Mouse (Mus musculus): ENCODE data around the gene Palb2.

The Palb2 gene

GRCm38 (mm10) chr7:122099222-122099621 is 33.6 kb downstream of the Palb2 start:
- peak; percentile 48 for DNase-seq (ENCODE audit: low read depth)

GRCm38 (mm10) chr7:122098009-122098408 is 34.8 kb downstream of the Palb2 start:
- no peak for DNase-seq (ENCODE audit: low read depth)

GRCm38 (mm10) chr7:122094564-122095330 is 38.0 kb downstream of the Palb2 start:
- no peak for DNase-seq (ENCODE audit: low read depth)

- DNase-seq (ENCODE audit: low read depth) = no peak
Measured at GRCm38 (mm10) chr7:122087195-122087982, 45.4 kb downstream of the Palb2 start.

- no peak for DNase-seq (ENCODE audit: low read depth)
Measured at GRCm38 (mm10) chr7:122081071-122081470, 51.7 kb downstream of the Palb2 start.

DNA sequence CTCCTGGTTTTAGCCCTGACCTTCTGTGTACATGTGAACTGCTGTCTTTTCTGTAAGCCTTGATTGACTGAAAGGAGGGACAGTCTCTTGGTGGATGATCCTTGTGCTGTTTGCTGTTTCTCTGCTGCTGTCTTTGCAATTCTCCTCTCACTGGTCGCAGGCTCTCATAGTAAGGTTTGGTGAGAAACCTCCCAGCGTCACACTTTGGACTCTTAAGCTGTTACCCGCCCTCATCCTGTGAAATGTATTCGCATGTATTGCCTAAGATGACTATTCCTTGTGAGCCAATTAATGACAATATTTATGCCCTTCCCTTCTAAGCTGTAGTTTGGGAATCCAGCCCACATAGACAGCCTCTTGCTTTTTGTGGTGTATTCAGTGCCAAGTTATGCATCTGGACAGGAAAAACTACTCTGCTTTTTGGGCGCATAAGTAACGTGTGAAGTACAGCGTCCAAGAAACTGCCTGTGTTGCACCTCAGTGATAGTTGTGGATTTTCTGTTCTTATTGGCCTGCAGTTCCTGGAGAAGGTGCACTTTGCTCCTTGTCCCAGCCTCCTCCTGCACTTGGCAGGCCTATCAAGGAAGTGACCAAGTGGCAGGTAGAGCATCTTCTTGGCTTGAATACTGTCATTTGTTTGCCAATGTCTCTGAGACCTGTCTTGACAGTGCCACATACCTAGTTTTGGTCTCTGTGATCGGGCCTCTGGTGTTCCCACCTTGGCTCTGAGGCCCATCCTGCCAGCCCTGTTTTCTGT is 52.8 kb downstream of the Palb2 start:
- DNase-seq (ENCODE audit: low read depth) = no peak

- DNase-seq (ENCODE audit: low read depth) = peak; percentile 34
Measured at GRCm38 (mm10) chr7:122074374-122074773, 58.4 kb downstream of the Palb2 start.

GRCm38 (mm10) chr7:122067517-122068381 is 65.0 kb downstream of the Palb2 start:
- peak; percentile 21 for DNase-seq (ENCODE audit: low read depth)

DNA sequence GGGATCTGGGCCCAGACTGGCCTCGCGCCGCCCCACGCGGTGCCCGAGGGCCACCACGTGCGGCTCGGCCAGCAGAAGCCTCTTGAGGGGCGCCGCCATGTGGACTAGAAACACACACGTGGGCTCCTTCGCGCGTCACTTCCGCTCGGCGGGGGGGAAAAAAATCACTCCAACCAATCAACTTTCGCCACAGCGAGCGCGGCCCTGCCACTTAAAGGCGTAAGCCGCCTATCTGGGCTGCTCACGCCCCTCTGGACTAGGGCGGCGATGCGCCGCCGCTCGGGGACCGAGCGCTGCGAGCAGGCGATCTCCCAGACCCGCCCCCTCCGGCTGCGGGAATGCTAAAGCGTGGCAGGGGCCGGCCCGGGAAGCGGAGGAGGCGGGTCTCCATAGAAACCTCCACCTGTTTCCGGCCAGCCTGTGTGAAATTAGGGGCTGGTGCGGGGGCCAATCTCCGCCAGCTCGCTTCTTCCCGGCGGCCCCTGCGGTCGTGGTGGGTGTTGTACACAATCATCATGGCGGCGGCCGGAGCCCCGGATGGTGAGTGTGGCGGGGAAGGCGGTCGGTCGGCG is 65.8 kb downstream of the Palb2 start, which contains the start of the genes Ubfd1 and Ears2:
Gene Ubfd1 (plus strand): TSS at position 231 of the 572 bp plus-strand sequence.
Gene Ears2 (minus strand): TSS at position 319 of the 572 bp plus-strand sequence.
- peak; percentile 92 for DNase-seq (ENCODE audit: low read depth)

DNA sequence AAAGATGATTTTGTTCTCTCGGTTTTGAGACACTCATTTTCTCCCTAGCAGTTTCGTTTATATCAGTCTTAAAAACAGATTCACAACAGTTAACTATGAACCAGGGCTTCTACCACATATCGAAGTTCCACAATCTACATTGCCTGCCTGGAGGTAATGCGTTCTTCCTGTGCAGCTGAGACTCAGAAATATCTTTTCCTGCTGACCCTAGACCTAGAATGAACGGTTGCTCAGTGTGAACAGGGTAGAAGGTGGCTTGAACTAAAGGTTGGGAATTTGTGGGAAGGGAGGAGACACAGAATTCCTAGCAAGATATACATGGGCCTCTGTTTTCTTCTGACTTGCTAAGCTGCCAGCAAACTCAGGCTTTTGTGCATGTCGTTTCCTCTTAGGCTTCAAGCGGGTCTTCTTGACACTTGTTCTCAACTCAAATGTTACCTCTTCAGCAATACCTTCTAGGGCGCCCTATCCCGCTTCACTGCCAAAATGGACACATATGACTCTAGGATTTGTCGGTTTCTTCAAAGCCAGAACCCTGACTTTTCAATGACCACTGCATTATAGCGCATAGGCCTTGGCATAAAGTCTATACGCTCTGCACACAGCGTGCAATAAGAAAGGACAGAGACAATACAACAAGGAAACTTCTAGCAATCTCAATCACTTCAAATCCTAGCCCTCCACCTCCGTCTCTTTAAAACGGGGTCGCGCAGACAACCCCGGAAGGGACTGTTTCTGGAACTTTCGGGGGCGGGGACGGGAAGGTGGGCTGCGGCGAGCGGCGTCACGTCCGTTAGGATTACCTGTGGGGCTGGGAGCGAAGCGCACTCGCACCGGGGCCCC is 66.5 kb downstream of the Palb2 start:
- peak; percentile 22 for DNase-seq (ENCODE audit: low read depth)

DNA sequence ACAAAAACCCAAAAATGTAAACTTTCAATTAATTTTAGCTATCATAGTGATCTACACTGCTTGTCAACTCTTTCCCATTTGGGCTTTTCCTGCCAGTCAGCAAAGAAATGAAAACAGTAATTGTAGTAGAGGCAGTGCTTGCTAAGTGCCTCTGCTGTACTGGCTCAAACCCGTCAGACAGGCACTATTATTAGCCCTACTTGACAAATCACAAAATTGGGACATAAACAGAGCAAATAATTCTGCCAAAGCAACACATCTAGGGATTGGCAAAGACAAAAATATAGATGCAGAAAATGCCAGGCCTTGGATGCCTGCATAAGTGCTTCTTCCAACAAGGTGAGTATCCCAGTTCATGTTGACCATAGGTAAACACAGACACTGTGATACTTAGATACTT is 67.1 kb downstream of the Palb2 start:
- no peak for DNase-seq (ENCODE audit: low read depth)
